Mouse (Mus musculus) G1E (cell line): ENCODE measurements around the gene Tor1aip1. TPM values are rescaled to one million over a fixed set of nuclear protein-coding genes. Genes with fewer than 3 reads are reported as not detected.

Experiments
- ATAC-seq: 2 replicates; pipeline ENCODE4 v1.8.0; 2016; ENCODE audit warnings: mild to moderate bottlenecking; ENCODE audit not compliant: insufficient number of reproducible peaks, poor library complexity, low FRiP score, severe bottlenecking; ENCODE audit errors: extremely low read depth
- DNase-seq: peaks from one replicate; pipeline ENCODE4 v3.0.0; 2012; ENCODE audit warnings: low spot score
- H3K27me3 ChIP-seq: 2 replicates; pipeline ENCODE4 v1.6.1; 2012; ENCODE audit warnings: mild to moderate bottlenecking, low read length, inconsistent platforms; ENCODE audit not compliant: insufficient read depth
- H3K36me3 ChIP-seq: replicated peaks from 2 replicates; pipeline ENCODE3; 2012; ENCODE audit warnings: mild to moderate bottlenecking, inconsistent platforms
- H3K4me1 ChIP-seq: 2 replicates; pipeline ENCODE4 v1.6.1; 2012; ENCODE audit warnings: low read depth, low read length, inconsistent platforms, mixed read lengths; ENCODE audit not compliant: insufficient read depth
- H3K4me3 ChIP-seq: 2 replicates; pipeline ENCODE4 v1.5.1; 2012; ENCODE audit warnings: low read depth, mild to moderate bottlenecking, inconsistent platforms, low read length, moderate library complexity, mixed read lengths
- H3K9me3 ChIP-seq: replicated peaks from 2 replicates; pipeline ENCODE4 v1.6.1; 2012; ENCODE audit warnings: inconsistent platforms
- CTCF ChIP-seq: IDR thresholded peaks from 2 replicates; pipeline ENCODE4 v1.5.1; 2012; ENCODE audit warnings: low read depth, low read length, inconsistent platforms, mixed read lengths
- GATA1 ChIP-seq: IDR thresholded peaks from 2 replicates; pipeline ENCODE4 v1.6.1; 2012; ENCODE audit warnings: borderline replicate concordance, low read length, inconsistent platforms, mixed read lengths
- GATA2 ChIP-seq: IDR thresholded peaks from 2 replicates; pipeline ENCODE4 v1.6.1; 2012; ENCODE audit warnings: low read depth, low read length, inconsistent platforms, borderline replicate concordance
- POLR2AphosphoS5 ChIP-seq: IDR thresholded peaks from 2 replicates; pipeline ENCODE4 v1.6.1; 2012; ENCODE audit warnings: low read depth, low read length, inconsistent platforms; ENCODE audit not compliant: insufficient replicate concordance
- TAL1 ChIP-seq: conservative IDR thresholded peaks from 2 replicates; pipeline ENCODE4 v1.6.1; 2012; ENCODE audit warnings: low read depth, low read length, inconsistent platforms, mixed read lengths
- polyA plus RNA-seq: library from polyadenylated mRNA; stranded (reverse); fragments of >175 nt; gene quantifications from 2 replicates; pipeline ENCODE4 v1.2.3, GENCODE M21; 2012
- total RNA-seq, 2 experiments: library from RNA; stranded (forward) in 1 of 2; stranded (reverse) in 1 of 2; fragments of 200-1000 nt in 1 of 2; fragments of >200 nt in 1 of 2; fragmentation: Nextera tagmentation in 1 of 2; gene quantifications; 2 replicates each; pipeline ENCODE4 v1.2.3; 2014 to 2017

The Tor1aip1 gene
- total and polyA plus RNA-seq, 3 experiments, result 15.5 to 65.4 (median 32.0) TPM

DNA sequence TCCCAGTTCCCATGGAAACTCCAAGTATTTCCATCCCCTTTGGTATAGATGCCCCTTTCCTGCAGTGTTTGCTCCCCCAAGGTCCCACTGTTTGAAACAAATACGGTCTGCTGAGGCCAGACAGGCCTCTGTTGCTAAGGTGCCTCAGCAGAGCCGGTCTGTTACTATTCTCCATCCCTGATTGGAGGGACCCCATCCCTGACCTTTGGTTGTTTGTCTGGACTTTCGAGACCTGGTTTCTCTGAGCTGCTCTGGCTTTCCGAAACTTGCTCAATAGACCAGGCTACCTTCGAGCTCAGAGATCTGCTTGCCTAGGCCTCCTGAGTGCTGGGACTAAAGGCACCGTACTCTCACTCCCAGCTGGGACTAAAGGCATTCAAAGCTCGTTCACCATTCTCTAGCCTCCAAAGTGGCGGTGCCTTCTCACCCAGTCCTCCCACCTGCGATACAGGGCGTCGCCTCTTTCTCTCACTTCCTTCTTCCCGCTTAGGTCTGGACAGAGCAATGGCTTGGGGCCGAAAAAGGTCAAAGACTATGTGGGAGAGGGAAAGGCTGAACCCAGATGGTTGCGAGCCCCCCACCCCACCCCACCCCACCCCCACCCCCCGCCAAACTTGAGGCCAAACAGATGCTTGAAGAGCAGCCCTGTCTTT lies 37.0 kb upstream of the Tor1aip1 start:
- ATAC-seq, result no peak
- H3K27me3 ChIP-seq, result peaks cover 18% of the 10 kb centered on the region
- H3K36me3 ChIP-seq, result peaks cover 10% of the 10 kb centered on the region
- DNase-seq, result no peak
- H3K9me3 ChIP-seq, result no peaks in the 10 kb centered on the region
- TF ChIP-seq GATA1 (no peak), TAL1 (no peak), CTCF (no peak), POLR2AphosphoS5 (no peak), GATA2 (no peak)
- H3K4me1 ChIP-seq, result peaks cover 15% of the 10 kb centered on the region
- H3K4me3 ChIP-seq, result no peak overlapping the region

DNA sequence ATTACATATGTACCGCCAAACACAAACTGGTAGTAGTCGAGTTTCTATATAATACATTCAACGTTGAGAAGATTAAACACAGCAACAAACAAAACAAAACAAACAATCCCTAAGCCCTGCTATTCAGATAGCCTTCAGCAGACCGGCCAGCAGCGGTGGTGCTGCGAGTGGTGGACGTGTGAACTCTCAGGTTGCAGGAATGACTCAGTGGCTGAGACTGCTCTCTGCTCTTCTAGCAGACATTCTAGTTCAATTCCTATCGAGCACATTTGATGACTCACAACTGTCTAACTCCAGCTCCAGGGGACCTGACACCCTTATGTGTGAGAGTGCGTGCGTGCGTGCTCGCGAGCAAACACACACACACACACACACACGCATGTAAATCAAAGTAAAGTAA lies 33.8 kb upstream of the Tor1aip1 start:
- peaks cover 6% of the 10 kb centered on the region for H3K27me3 ChIP-seq
- DNase-seq (no peak), ATAC-seq (no peak)
- H3K36me3 ChIP-seq, result peaks cover 36% of the 10 kb centered on the region
- H3K9me3 ChIP-seq, result no peaks in the 10 kb centered on the region
- TF ChIP-seq GATA2, result no peak
- TF ChIP-seq GATA1, result no peak
- H3K4me3 ChIP-seq, result no peak overlapping the region
- H3K4me1 ChIP-seq, result peaks cover 7% of the 10 kb centered on the region

DNA sequence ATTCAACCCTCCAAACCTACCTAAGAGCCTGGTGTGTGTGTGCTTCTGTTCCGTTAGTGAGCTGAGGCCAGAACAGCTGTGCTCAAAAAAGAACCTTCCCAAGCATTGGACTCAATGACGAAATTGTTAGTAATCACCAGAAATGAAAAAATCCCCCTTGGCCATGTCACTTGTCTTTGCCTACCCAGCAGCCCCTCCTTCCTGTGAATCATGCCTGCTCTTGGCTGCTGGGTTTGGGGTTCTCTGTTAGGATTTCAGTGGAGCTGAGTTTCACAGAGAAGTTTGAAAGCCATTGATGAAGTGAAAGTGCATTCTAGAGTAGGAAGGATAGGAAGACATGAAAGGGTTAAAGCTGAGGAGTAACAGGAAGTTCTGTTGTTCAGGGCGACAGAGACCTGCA lies 29.9 kb upstream of the Tor1aip1 start:
- no peaks in the 10 kb centered on the region for H3K27me3 ChIP-seq
- no peaks in the 10 kb centered on the region for H3K9me3 ChIP-seq
- no peak for TF ChIP-seq CTCF
- no peak for TF ChIP-seq TAL1
- TF ChIP-seq GATA1, result no peak
- no peak for TF ChIP-seq POLR2AphosphoS5
- TF ChIP-seq GATA2, result no peak
- H3K4me3 ChIP-seq, result no peak overlapping the region
- H3K36me3 ChIP-seq, result peaks cover 72% of the 10 kb centered on the region
- ATAC-seq (no peak), DNase-seq (no peak)
- peaks cover 2% of the 10 kb centered on the region; the same call in 1 of the 2 replicates for H3K4me1 ChIP-seq

DNA sequence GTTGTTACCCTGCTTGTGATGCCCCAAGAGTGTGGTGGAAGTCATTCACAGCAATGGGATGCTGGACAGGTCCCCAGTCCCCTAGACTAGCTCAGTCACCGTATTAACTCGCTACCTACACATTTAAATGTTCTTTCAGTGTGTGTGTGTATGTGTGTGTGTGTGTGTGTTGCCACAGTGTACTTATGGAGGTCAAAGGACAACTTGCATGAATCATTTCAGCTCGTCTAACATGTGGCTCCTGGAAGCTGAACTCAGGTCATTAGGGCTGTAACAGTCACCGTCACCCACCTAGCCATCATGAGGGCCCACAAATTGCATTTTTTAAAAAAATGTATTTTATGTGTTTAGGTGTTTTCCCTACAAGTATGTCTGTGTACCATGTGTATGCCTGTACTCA lies 25.9 kb upstream of the Tor1aip1 start:
- ATAC-seq (no peak), DNase-seq (no peak)
- Histone ChIP-seq H3K9me3 (no peaks in the 10 kb centered on the region), H3K27me3 (no peaks in the 10 kb centered on the region), H3K4me1 (peaks cover 10% of the 10 kb centered on the region; the same call in 1 of the 2 replicates), H3K4me3 (no peak overlapping the region), H3K36me3 (peaks cover 87% of the 10 kb centered on the region)
- no peak for TF ChIP-seq CTCF

DNA sequence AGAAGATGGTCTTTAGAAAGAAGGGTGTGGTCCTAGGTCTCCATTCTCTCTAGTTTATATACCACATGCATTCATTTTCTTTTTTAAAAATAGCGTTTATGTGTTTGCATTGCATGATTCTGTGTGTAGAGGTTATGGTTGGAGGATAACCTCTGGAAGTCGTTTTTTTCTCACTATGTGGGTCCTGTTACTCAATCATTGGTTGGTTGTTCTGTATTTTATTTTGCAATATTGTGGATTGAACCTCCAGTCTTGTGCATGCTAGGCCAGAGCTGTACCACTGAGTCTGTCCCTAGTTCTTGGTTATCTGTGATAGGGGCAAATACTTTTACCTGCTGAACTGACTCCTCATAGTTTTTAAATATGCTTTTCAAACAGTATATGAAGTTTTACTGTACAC lies 21.9 kb upstream of the Tor1aip1 start:
- Histone ChIP-seq H3K36me3 (peaks cover 87% of the 10 kb centered on the region), H3K9me3 (no peaks in the 10 kb centered on the region), H3K4me3 (no peak overlapping the region), H3K4me1 (peaks cover 13% of the 10 kb centered on the region; the same call in 1 of the 2 replicates), H3K27me3 (no peaks in the 10 kb centered on the region)
- no peak for DNase-seq
- no peak for ATAC-seq
- TF ChIP-seq CTCF, result no peak
- no peak for TF ChIP-seq POLR2AphosphoS5
- TF ChIP-seq GATA1, result no peak
- TF ChIP-seq GATA2, result no peak
- no peak for TF ChIP-seq TAL1

DNA sequence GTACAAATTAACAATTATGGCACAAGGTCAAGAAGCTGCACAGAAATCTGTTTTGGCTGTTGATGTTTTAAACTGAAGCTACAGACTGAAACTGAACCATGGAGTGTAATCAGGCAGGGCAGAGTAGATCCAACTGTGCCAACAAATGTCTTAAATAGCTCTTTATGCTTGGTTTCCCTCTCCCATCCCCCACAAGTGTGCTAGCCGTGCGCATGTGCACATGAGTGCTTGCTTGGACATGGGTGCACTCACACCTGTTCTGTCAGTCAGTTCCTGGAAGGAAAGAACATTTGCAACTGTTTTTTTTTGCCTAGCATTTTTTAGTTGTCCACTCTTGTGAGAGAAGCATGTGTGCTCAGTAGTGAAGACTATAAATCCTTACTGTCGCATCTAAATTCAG lies 10.4 kb upstream of the Tor1aip1 start:
- TF ChIP-seq CTCF (no peak), TAL1 (no peak), POLR2AphosphoS5 (no peak), GATA2 (no peak), GATA1 (no peak)
- Histone ChIP-seq H3K9me3 (no peaks in the 10 kb centered on the region), H3K4me1 (peaks cover 44% of the 10 kb centered on the region), H3K27me3 (no peaks in the 10 kb centered on the region), H3K36me3 (peaks cover 91% of the 10 kb centered on the region), H3K4me3 (no peak overlapping the region)
- ATAC-seq, result no peak
- no peak for DNase-seq

DNA sequence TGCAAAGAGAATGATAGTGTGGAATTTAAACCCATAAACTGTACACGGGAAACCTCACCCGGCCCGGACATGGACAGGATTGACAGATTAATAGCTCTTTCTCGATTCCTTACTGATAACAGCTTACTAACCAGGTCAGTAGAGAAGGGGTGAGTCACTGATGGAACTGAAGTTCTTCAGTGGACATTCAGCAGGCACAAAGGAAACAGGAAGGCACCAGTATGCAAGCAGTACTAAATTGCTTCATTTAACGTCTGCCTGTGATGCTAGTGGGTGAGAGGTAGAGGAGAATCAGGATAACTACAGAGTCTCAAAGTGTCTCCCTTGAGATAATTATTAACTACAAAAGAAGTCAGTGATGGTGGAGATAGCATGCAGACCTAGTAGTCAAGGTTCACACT lies 7.9 kb upstream of the Tor1aip1 start:
- no peaks in the 10 kb centered on the region for H3K27me3 ChIP-seq
- H3K9me3 ChIP-seq, result no peaks in the 10 kb centered on the region
- TF ChIP-seq CTCF, result no peak
- TF ChIP-seq GATA1, result no peak
- no peak for TF ChIP-seq POLR2AphosphoS5
- no peak for TF ChIP-seq GATA2
- no peak for TF ChIP-seq TAL1
- peaks cover 66% of the 10 kb centered on the region for H3K36me3 ChIP-seq
- peaks cover 55% of the 10 kb centered on the region for H3K4me1 ChIP-seq
- H3K4me3 ChIP-seq, result no peak overlapping the region
- ATAC-seq (no peak), DNase-seq (no peak)
